ENCODE assay signal across 23 mouse cellular contexts in the genomic region with DNA sequence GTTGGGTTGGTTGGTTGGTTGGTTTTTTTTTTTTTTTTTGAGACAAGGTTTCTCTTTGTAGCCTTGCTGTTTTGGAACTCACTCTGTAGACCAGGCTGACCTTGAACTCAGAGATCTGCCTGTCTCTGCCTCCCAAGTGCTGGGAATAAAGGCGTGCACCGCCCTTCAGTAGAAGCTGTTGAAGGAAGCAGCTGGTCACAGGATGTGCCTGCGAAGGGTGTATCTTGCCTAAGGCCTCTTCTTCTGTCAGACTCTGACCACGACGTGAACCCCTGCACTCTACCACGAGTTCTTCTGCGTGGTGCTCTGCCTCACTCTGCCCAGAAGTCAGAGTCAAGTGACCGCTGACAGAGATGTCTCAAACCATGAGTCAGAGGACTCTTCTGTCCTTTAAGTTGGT. TPM values are rescaled to one million over a fixed set of nuclear protein-coding genes. Genes with fewer than 3 reads are reported as not detected.
DNase-seq lines count a peak whose midpoint lies in the region; ATAC-seq and TF ChIP-seq lines count a peak whose summit lies in the region.
"Had no signal": no experiment of that assay in that cellular context is flagged by ENCODE, and none has a peak within 500 bp of the region (broad histone marks: within the 10 kb centered on the region; RNA-seq: fewer than 3 reads in every experiment).

No protein-coding gene starts in this region.

- H3K9me3 ChIP-seq in liver, postnatal 0 days (ENCODE audit: low read length) = no peaks in the 10 kb centered on the region
- no peaks in the 10 kb centered on the region for H3K9me3 ChIP-seq in forebrain, embryonic 10.5 days
- H3K9me3 ChIP-seq: forebrain, embryonic 12.5 days; forebrain, embryonic 15.5 days; hindbrain, embryonic 10.5 days; hindbrain, embryonic 13.5 days; intestine, embryonic 15.5 days had no signal

- H3K27ac ChIP-seq in liver, adult 2 months (replicated peaks; ENCODE audit: insufficient read depth, low read depth, low read length) = 0 out of 2 replicates have a peak overlapping the region, but pooled peaks have one; percentile 18
- no peak overlapping the region for H3K27ac ChIP-seq in liver, postnatal 0 days (ENCODE audit: low read depth)
- no peak overlapping the region for H3K27ac ChIP-seq in forebrain, embryonic 10.5 days
- H3K27ac ChIP-seq: forebrain, embryonic 12.5 days; forebrain, embryonic 15.5 days; heart, adult 2 months; hindbrain, embryonic 10.5 days; hindbrain, embryonic 13.5 days; intestine, embryonic 15.5 days had no signal

- TF ChIP-seq EP300 in liver, postnatal 0 days (IDR thresholded peaks at IDR 0.05; ENCODE audit: low read depth) = no peak

- ATAC-seq in liver, postnatal 0 days = no peak
- ATAC-seq in erythroblast, adult 5-6 weeks (replicated peaks; ENCODE audit: low FRiP score, poor library complexity, severe bottlenecking) = no peak
- ATAC-seq: forebrain, embryonic 15.5 days; hindbrain, embryonic 16.5 days; intestine, embryonic 15.5 days had no signal

- no peak for TF ChIP-seq CTCF in liver, adult 2 months (IDR thresholded peaks at IDR 0.05; ENCODE audit: low read depth, low read length)
- no peak for TF ChIP-seq CTCF in liver, postnatal 0 days (IDR thresholded peaks at IDR 0.05; ENCODE audit: low read depth)

- H3K4me1 ChIP-seq in liver, adult 2 months (ENCODE audit: control insufficient read depth, insufficient read depth, low read length) = peaks cover 35% of the 10 kb centered on the region
- no peaks in the 10 kb centered on the region; the same call in 1 of the 2 replicates for H3K4me1 ChIP-seq in liver, postnatal 0 days (ENCODE audit: insufficient read depth)
- peaks cover 6% of the 10 kb centered on the region for H3K4me1 ChIP-seq in forebrain, embryonic 10.5 days
- H3K4me1 ChIP-seq: forebrain, embryonic 12.5 days; forebrain, embryonic 15.5 days; hindbrain, embryonic 13.5 days; intestine, embryonic 15.5 days had no signal

- H3K27me3 ChIP-seq in liver, adult 2 months (ENCODE audit: control insufficient read depth, insufficient read depth, low read length) = no peaks in the 10 kb centered on the region
- no peaks in the 10 kb centered on the region for H3K27me3 ChIP-seq in liver, postnatal 0 days (ENCODE audit: insufficient read depth, low read length)
- H3K27me3 ChIP-seq in forebrain, embryonic 10.5 days (ENCODE audit: poor library complexity, severe bottlenecking) = no peaks in the 10 kb centered on the region
- H3K27me3 ChIP-seq: forebrain, embryonic 12.5 days; forebrain, embryonic 15.5 days; hindbrain, embryonic 13.5 days; intestine, embryonic 15.5 days had no signal

- no peak for DNase-seq in liver, adult 2 months (ENCODE audit: extremely low read depth, low read depth, low spot score)
- DNase-seq in liver, postnatal 0 days = no peak
- peak; percentile 69 for DNase-seq in ES-CJ7 (ENCODE audit: low read depth, low spot score)
- peak; percentile 82 for DNase-seq in ZHBTc4 (ENCODE audit: low read depth, low spot score)
- no peak for DNase-seq in forebrain, embryonic 10.5 days (ENCODE audit: extremely low spot score, low spot score)
- DNase-seq: adrenal gland, adult 2 months; adrenal gland, postnatal 25 days; cerebellum, adult 11-12 months; cerebellum, adult 9-10 months; cerebellum, postnatal 14 days; gastrocnemius, postnatal 25 days; heart, adult 2 months; heart, postnatal 36 days; kidney, adult 11 months; kidney, adult 8-10 months had no signal

- no peaks in the 10 kb centered on the region for H3K36me3 ChIP-seq in liver, adult 2 months (ENCODE audit: control insufficient read depth, insufficient read depth, low read length)
- no peaks in the 10 kb centered on the region for H3K36me3 ChIP-seq in liver, postnatal 0 days (replicated peaks; ENCODE audit: insufficient read depth, low read length)
- no peaks in the 10 kb centered on the region for H3K36me3 ChIP-seq in forebrain, embryonic 10.5 days (replicated peaks)
- H3K36me3 ChIP-seq: forebrain, embryonic 12.5 days; forebrain, embryonic 15.5 days; hindbrain, embryonic 10.5 days; hindbrain, embryonic 13.5 days; intestine, embryonic 15.5 days had no signal

- WGBS in liver, adult 2 months = 87% methylated on average over 8 of the region's 8 CpGs
- WGBS in liver, postnatal 0 days (ENCODE audit: insufficient replicate concordance) = 56% methylated on average over 8 of the region's 8 CpGs
- WGBS in forebrain, embryonic 10.5 days = 89% methylated on average over 8 of the region's 8 CpGs

- TF ChIP-seq POLR2A in liver, adult 2 months (IDR thresholded peaks at IDR 0.05; ENCODE audit: extremely low read depth, insufficient read depth, low read length) = no peak

- H3K9ac ChIP-seq in liver, adult 2 months (ENCODE audit: low read depth, low read length) = no peak overlapping the region
- H3K9ac ChIP-seq in liver, postnatal 0 days (replicated peaks) = no peak overlapping the region
- H3K9ac ChIP-seq: forebrain, embryonic 12.5 days; forebrain, embryonic 15.5 days; hindbrain, embryonic 13.5 days; intestine, embryonic 15.5 days had no signal

- 0 out of 2 replicates have a peak, but pooled peaks cover 3% of the 10 kb centered on the region for H3K79me2 ChIP-seq in liver, adult 2 months (ENCODE audit: control insufficient read depth, insufficient read depth, low read length)

- H3K4me2 ChIP-seq in liver, postnatal 0 days (ENCODE audit: low read depth, low read length) = no peak overlapping the region
- H3K4me2 ChIP-seq: forebrain, embryonic 12.5 days; forebrain, embryonic 15.5 days; heart, embryonic 11.5 days; hindbrain, embryonic 13.5 days; intestine, embryonic 15.5 days had no signal

- H3K4me3 ChIP-seq in liver, adult 2 months (ENCODE audit: insufficient read depth, low read depth, low read length) = no peak overlapping the region
- H3K4me3 ChIP-seq in liver, postnatal 0 days (ENCODE audit: low read depth, low read length) = no peak overlapping the region
- no peak overlapping the region for H3K4me3 ChIP-seq in forebrain, embryonic 10.5 days
- H3K4me3 ChIP-seq: forebrain, embryonic 12.5 days; forebrain, embryonic 15.5 days; heart, adult 2 months; hindbrain, embryonic 10.5 days; hindbrain, embryonic 13.5 days; intestine, embryonic 15.5 days had no signal

RNA-seq across cellular contexts. Expression of a gene that starts 18.0 kb away (rescaled TPM):
- 1,197 and 1,621 TPM in 2 replicates for total RNA-seq in liver, adult 2 months (2014; rRNA removed)
- polyA plus RNA-seq in liver, adult 2 months (2012; rRNA removed) = 659 and 663 TPM in 2 replicates
- polyA plus RNA-seq in liver, postnatal 0 days (2015; fragmentation: Nextera tagmentation; extraction: Ambion mirVana) = 295 and 302 TPM in 2 replicates
- total RNA-seq in erythroblast, adult 5-6 weeks (2015; ENCODE audit: low replicate concordance) = not detected in 2 replicates
- total RNA-seq in erythroblast, adult 5-6 weeks (2017; ENCODE audit: low replicate concordance) = not detected in 2 replicates
- polyA plus RNA-seq in forebrain, embryonic 10.5 days (2016; fragmentation: Nextera tagmentation; extraction: Ambion mirVana) = 31.2 and 33.2 TPM in 2 replicates

Comparison
In these comparisons a context has a peak if more than half of its experiments do, and no peak if none do; other contexts are left out.
1. DNase-seq: peak in ES-CJ7 (single experiment) and ZHBTc4 (single experiment); none in liver, adult 2 months (single experiment), liver, postnatal 0 days (single experiment) and forebrain, embryonic 10.5 days (single experiment).